Mouse (Mus musculus) cerebellum, postnatal 25 days (tissue): Measurements from ENCODE around the gene Serpina3f.

ENCODE experiments used
- DNase-seq, 2 experiments: peaks; one replicate each; pipeline ENCODE4 v3.0.0; 2021; ENCODE audit warnings: mixed read lengths in 2 of 2

Serpina3f gene

GRCm38 (mm10) chr12:104261041-104261440 lies 46.7 kb downstream of the Serpina3f start:
- DNase-seq: no peak

GRCm38 (mm10) chr12:104262863-104263262 lies 48.5 kb downstream of the Serpina3f start, which contains the start of gene Serpina3i:
Gene Serpina3i, plus strand, starts transcription at chr12:104263122.
- no peak for DNase-seq

GRCm38 (mm10) chr12:104266374-104266773 lies 52.0 kb downstream of the Serpina3f start:
- no peak for DNase-seq
